Mouse (Mus musculus) urinary bladder, postnatal 14 days (tissue): Measurements from ENCODE around the gene Lrrc2.

Experiments used
- DNase-seq: peaks from one replicate; pipeline ENCODE4 v3.0.0; 2021; ENCODE audit warnings: low spot score

Lrrc2 gene

DNA sequence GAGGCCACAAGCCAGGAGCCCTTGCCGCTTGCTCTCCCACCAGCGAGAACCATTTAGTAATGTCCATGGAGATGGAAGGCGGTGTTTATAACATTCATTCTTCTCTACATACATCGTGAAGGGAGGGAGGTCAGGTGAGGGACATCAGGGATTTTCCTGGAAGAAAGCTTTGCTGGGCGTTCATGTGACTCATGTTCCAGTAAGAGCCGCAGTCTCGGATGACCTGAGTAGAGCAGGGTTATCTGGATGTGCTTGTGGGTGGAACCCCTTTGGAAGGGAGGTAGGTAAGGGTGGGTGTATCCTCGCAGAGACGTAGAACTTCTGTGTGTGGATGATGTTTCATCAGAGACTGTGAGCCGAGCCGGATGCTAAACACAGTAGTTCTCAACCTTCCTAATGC is at the start of gene Lrrc2:
Gene Lrrc2 (plus strand): TSS at position 149 of the 400 bp plus-strand sequence.
- no peak for DNase-seq

- no peak for DNase-seq
These were observed 49.1 kb upstream of the Lrrc2 start for GRCm38 (mm10) chr9:110902271-110902670.

- DNase-seq = no peak
These were observed 44.0 kb upstream of the Lrrc2 start for GRCm38 (mm10) chr9:110907201-110907837.

DNA sequence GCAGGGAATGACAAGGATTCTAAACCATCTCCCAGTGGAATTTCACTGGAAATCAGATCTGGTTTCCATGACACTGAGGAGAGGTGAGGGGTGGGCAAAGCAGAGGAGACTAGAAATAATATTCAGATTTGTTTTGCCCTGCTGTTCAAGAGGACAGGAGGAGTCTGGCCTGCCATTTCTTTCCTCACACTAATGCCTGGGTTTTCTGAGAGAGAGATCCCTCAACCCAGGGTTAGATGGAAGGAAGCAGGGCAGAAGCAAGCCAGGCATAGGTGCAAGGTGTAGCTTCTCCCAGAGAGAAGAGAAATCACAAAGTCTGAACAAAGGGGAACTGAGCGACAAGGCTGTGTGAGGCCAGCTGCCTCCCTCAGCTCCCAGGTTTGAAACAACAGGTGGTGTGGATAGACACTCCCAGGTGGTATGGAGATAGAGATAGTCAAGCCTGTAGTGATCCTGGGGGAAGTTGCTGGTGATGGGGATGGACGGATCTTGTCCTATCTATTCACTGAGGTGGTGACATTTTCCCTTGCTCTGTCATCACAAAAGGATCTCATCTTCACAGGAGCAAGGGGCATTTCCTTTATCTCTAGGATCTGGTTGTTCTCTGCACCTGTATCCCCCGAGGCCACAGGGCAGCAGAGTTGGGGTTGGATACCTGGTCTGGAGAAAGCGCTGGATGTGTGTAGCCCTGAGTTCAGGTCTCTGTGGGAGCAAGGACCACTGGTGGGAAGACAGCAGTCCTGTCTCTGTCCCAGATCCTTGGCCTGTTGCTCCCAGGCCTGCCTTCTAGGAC is 43.3 kb upstream of the Lrrc2 start:
- DNase-seq = no peak

GRCm38 (mm10) chr9:110908631-110909016 is 42.7 kb upstream of the Lrrc2 start:
- no peak for DNase-seq

DNA sequence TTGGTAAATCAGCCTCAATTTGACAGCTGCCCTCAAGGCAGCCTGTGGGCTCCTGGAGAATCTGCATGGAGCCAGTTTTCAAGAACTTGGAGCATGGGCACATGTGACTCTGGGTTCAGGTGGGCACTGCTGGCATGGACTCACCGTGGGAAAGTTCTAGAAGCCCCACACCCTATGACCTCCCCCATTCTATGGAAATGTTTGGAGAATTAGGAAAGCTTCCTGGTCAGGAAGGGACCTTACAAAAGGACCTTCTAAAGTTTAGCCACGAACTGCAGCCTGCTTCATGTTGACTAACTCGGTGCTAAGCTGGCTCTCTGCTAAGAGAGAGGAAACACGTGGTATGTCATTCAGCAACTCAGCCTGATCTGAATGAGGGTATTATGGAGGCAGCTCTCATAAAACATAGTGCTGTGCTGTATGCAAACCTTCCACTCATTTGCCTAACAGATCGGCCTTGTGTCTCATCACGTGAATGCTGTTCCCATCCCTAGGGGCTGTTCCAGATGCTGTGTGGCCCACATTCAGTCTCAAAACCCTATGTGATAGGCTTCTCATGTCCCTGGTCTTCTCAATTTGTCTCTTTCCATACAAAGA is 41.9 kb upstream of the Lrrc2 start:
- no peak for DNase-seq

DNA sequence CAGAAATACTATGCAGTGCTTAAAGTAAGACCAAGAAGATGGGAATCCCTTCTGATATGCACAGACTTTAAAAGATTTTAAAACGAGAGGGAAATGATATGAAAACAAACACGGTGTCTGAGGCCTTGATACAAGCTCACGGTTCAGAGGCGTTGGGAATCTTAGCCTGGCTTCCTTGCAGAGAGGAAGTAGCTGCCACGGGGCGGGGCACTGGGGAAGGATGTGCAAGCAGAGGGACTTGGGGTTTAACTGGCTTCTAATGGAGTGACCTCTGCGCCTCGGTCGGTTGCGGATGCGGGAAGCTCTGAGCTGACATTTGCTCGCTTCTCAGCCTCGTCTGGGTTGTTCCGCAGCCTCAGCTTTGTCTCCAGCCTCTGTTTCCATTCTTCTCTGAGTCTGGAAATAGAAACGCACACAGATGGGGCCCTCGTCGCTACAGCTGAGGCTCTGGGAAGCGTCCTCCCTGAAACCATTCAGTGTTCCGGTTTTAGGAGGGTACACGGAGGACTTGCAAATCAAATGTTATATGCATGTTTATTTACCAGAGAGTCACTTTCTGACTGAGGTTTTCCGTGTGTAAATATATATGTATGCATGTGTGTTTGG is 36.6 kb upstream of the Lrrc2 start:
- DNase-seq = no peak

DNA sequence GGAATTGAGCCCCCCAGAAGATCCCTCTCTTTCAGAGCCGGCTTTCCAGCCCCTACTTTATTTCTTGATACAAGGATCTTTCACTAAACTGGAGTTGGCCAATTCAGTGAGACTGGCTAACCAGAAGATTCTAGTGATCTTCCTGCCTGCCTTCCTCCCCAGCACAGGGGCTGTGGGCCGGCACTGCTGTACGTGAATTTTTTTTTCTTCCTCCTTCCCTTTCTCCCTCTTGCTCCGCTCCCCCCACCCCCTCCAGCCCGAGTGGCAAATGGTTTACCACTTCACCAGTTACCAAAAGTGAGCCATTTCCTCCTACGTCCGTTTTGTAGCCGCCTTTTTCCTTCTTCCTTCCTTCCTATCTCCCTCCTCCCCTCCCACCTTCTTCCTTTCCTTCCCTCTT is 35.9 kb upstream of the Lrrc2 start:
- no peak for DNase-seq

- DNase-seq = no peak
These were observed 34.6 kb upstream of the Lrrc2 start, which contains the start of gene Fam240a for GRCm38 (mm10) chr9:110916786-110917185. TSS of gene Fam240a (minus strand) at chr9:110916861.

DNA sequence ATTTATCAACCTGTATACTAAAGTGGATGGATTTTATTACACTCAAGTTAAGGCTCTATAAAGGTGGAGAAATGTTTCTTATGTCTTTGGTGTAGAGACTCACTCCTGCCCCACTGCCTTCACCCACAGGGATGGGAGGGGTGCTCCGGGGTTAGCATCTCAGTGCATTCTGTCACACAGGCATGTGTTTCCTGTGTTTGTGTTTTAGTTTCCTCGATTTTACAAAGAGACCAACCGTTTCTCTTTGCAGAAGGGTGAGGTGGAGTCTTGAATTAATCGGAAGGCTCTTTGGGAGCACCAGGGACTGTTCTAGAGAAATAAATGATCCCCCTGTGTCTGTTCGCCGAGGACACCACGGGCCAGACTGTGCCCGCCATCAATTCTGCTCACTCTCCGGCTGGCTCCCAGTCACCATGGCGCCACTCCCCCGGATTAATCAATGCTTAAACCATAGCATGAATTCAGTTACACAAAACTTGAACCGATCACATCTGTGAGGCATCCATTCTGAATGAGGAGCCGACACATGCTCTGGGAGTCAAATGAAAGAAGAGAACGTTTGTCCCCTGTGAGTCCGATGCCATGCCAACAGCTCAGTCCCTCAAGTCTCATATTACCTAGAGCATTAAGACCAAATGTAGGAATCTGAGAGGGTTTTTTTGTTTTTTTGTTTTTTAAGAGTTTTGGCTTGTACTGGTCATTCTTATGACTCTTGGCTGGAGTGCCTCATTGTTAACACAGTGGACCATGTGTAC is 30.5 kb upstream of the Lrrc2 start:
- no peak for DNase-seq

DNA sequence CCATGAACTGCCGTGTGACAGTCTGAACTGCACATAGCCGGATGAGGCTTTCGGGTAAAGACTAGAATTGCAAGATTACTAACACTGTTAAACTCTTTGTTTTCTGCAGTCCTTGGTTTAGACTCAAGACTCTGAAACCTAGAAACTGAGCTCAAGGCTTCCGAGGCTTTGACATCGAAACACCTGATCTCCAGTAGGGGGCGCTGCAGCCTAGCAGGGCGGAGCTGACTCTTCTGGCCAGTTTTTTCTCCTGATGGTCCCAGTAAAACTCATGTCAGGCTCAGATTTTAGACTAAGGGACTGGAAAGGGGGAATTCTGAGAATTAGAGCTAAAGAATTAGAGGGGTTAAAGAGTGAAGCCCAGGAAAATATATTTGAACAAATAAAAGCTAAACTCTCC is 28.6 kb upstream of the Lrrc2 start:
- peak; percentile 73 for DNase-seq

DNA sequence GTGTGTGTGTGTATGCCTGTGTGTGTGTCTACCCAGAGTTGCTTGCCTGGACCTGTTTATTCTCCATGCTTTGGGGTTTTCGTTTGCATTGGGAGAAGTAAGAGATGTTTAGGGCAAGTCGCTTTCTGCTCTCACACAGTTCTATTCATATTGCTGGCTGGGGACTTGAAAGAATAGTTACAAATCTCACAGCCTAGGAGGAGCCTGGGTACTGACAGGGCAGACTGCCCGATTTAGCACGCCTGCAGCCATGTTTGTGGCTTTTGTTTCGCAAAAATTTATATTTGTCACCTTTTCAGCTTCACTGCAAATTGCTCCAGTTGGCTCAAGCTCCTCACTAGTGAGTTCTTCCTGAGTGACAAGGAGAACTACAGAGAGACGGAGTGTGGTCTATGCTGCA is 19.8 kb upstream of the Lrrc2 start:
- DNase-seq = no peak

DNA sequence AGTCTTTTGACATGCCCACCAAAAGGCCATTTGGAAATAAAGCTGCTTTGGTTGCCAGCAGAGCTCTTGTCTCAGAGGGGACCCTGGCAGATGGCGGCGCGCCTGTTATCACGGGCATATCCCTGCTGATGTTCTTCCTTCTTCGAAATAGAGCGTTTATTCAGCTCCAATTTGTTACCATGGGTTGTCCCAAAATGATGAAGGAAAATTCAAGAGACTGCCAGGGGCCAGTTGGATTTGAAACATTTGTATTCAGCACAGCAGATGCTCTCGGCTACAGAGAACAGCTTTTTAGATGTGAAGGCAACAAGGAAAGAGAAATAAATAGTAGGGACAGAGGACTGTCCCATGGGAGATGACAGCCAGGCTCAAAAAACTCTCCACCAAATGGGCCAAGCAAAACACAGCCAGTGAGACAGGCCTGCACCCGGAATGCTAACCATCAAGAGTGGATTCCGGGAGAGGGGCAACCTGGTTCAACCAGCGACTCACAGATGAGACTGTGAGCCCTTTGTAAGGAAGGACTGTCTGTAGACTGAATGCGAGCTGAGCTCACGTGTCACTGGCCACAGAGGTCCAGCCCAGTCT is 17.4 kb upstream of the Lrrc2 start:
- DNase-seq = no peak

DNA sequence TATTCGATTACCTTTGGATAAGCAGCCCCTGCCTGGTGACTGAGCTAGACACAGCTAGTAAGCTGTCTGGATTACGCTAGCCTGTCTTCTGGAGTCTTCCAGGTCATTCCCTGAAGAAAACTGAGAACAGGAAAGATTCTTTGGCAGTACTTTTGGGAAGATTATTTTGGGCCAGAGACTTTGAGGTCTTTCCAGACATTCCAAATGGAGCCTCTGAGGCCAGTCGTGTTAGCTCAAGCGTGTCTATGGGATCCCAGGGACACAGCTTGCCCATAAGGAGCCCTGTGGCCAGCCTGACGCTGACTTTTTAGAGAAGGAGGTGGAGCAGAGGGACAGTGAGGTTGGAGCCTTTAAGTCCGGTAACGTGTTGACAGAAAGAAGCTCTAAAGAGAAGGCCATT is 15.4 kb upstream of the Lrrc2 start:
- DNase-seq = no peak

DNA sequence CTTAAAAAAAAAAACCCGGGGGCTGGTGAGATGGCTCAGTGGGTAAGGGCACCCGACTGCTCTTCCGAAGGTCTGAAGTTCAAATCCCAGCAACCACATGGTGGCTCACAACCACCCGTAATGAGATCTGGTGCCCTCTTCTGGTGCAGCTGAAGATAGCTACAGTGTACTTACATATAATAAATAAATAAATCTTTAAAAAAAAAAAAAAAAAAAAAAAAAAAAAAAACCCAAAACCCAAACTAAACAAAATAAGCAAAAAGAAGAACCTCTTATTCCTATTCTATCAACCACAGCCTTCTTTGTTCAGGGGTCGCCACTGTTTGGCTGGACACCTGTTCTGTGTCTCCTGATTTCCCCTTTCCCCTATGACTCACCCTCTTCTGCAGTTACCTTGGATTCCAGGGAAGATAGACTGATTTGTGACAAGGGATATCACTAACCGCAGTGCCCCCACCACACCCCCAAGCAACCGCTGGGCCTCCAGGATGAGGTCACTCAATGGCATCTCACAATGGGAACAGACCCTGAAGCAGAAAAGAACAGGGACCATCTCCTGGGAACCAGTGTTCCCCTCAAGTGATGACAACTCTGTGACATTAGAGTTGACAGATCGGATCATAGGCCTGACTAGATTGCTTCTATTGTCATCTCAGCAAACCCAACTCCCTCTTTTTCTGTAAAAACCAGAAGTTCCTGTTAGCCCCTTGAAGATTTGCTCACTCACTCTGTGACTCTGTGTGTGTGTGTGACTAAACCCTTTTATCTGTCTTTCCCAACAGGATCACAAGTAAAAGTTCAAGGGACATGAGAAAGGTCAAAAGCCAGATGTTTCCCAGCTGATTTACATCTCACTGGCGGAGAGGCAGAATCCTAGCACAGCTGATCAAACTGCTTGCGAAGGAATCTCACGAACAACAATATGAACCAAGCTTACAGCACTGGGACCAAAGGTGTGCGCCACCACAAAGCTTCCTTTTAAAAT is 13.5 kb upstream of the Lrrc2 start:
- DNase-seq = no peak

DNA sequence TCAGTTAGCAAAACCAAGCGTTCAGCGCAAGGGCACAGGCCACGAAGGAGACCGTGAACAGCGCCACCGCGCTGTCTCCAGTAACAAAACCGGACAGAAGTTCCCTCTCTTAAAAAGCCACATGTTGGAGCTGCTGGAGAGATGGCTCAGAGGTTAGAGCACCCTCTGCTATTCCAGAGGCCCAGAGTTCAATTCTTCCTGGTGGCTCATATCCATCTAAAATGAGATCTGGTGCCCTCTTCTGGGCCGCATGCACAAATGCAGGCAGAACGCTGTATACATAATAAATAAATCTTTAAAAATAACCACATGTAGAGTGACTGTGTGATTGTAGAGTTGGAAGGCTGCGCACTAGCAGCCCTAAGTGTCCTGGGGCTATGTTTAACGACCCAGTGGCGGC is 7.1 kb upstream of the Lrrc2 start:
- DNase-seq = no peak

DNA sequence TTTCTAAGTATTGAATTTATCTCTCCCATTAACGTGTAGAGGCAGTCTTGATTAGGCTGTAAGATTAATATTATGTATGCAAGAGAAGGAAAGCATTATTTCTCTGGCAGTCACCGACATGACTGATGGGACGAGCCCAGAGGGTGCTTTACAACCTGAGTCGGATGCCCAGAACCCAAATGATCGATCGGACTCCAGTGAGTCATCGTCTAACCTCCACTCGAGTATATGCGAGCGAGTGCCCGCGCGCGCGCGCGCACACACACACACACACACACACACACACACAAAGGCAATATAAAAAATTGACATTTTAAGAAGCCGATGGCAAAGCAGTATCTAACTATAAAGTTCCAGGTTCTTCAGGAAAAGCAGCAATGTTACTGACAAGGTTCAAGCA is 6.0 kb upstream of the Lrrc2 start:
- DNase-seq = no peak

DNA sequence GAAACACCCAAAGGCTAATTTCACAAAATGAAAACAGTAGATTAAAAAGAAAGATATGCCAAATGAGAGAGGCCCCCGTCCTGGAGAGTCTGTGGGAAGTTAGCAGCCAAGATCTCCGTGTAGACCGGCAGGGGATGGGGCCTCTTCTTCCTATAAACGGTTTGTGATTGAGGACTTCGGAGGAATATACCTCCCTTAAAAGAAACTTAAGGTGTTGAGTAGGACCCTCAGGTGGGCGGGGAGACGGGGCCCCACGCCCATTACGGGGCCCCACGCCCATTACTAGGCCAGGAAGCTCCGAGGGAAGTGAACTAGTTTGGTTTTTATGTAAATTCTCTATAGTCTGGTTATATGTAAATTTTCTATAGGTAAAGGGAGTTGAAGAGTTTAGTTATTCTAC is 5.4 kb upstream of the Lrrc2 start, which contains the start of gene Tdgf1:
Gene Tdgf1 (minus strand): TSS at position 233 of the 400 bp plus-strand sequence.
- DNase-seq = no peak

DNA sequence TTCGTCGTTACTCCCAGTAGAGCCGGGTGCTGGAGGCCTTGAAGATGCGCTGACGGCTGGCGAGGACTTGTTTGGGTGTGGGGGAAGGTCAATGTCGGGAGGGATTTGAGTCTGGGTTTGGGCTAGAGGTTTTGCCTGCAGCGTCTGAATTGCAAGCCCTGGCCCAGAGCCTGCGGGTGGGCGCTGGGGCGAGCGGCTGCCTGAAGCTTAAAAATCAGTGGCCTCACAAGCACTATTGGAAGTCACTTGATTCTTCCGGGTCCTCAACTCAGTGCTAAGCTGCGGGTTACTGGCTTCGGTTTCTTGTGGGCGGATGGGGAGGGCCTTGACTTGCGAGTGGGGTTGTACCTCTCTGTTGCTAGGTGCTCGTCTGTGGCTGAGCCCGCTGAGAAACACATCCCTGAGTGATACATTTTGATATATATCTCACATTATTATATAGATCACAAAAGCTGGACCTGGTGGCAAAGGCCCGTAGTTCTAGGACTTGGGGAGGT is 4.7 kb upstream of the Lrrc2 start:
- no peak for DNase-seq

- DNase-seq = no peak
These were observed 4.1 kb upstream of the Lrrc2 start for GRCm38 (mm10) chr9:110947261-110947661.
